Mouse (Mus musculus) hindbrain, embryonic 13.5 days (tissue): Measurements from ENCODE around the gene Cbr3. TPM values are rescaled to one million over a fixed set of nuclear protein-coding genes. Genes with fewer than 3 reads are reported as not detected.

Experiments used
- polyA plus RNA-seq: library from polyadenylated mRNA; unstranded; fragments of >200 nt; fragmentation: Nextera tagmentation; extraction: Ambion mirVana; gene quantifications from 2 replicates; pipeline ENCODE4 v1.2.1, GENCODE M21; 2015

The Cbr3 gene
- polyA plus RNA-seq, 1 experiment from 2014 or later: 0.99 TPM

Other genes starting within 250 kb of the Cbr3 start
- gene Setd4, start 79.2 kb upstream of the Cbr3 start, polyA plus RNA-seq: 17.3 and 18.6 TPM in 2 replicates
- 150 and 162 TPM in 2 replicates for gene Cbr1, start 77.4 kb upstream of the Cbr3 start, polyA plus RNA-seq
- gene Gm5678, start 55.1 kb upstream of the Cbr3 start, polyA plus RNA-seq: not detected in 2 replicates
- 31.0 and 32.2 TPM in 2 replicates for gene Dop1b, start 28.7 kb downstream of the Cbr3 start, polyA plus RNA-seq
- gene Morc3, start 148.9 kb downstream of the Cbr3 start, polyA plus RNA-seq: 34.2 and 42.4 TPM in 2 replicates
- gene Chaf1b, start 200.7 kb downstream of the Cbr3 start, polyA plus RNA-seq: 21.4 and 26.5 TPM in 2 replicates